Mouse (Mus musculus): ENCODE measurements around the gene Asb16. TPM values are rescaled to one million over a fixed set of nuclear protein-coding genes. Genes with fewer than 3 reads are reported as not detected.

Gene Asb16
- polyA plus RNA-seq (2016; fragmentation: Nextera tagmentation; extraction: Ambion mirVana): not detected in 2 replicates

- Histone ChIP-seq H3K4me1 (peaks cover 3% of the 10 kb centered on the region; the same call in 1 of the 2 replicates), H3K9me3 (replicated peaks) (no peaks in the 10 kb centered on the region), H3K27ac (no peak within 1 kb of the TSS), H3K9ac (no peak within 1 kb of the TSS), H3K27me3 (no peaks in the 10 kb centered on the region), H3K4me2 (replicated peaks) (no peak within 1 kb of the TSS), H3K4me3 (no peak within 1 kb of the TSS), H3K36me3 (no peaks in the 10 kb centered on the region)
- WGBS: 84% methylated on average over 12 of the region's 12 CpGs
- ATAC-seq (ENCODE audit: low FRiP score): no peak
Observed at GRCm38 (mm10) chr11:102268520-102269244, at the start of gene Asb16. Gene Asb16, plus strand, starts transcription at chr11:102268743.

DNA sequence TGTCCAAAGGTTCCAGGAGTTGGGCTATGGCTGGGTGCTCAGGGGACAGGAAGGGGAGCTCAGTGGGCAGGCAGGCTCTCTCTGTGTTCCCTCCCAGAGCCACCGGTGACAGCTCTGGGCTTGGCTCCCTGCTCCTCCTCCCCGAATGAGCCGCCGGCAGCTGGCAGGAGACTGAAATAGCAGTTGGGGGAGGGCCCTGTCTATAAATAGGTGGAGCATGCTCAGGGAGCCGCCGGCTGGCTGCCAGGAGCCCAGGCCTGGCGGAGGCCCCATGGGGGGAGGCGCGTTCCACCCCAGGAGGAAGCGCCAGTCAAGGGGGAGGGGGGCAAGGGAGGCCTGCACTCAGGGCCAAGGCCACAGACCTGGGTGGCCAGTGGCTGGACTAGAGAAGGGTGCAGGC lies 49.8 kb upstream of the Asb16 start:
- Histone ChIP-seq H3K4me2 (replicated peaks) (peak overlapping the region; percentile 40), H3K4me1 (peaks cover 73% of the 10 kb centered on the region), H3K9me3 (replicated peaks) (no peaks in the 10 kb centered on the region), H3K36me3 (peaks cover 36% of the 10 kb centered on the region), H3K4me3 (peak overlapping the region; percentile 16), H3K27me3 (no peaks in the 10 kb centered on the region), H3K9ac (peak overlapping the region; percentile 49), H3K27ac (peak overlapping the region; percentile 76)
- under 1% methylated on average over 10 of the region's 10 CpGs for WGBS
- peak; percentile 79 for ATAC-seq (ENCODE audit: low FRiP score)

DNA sequence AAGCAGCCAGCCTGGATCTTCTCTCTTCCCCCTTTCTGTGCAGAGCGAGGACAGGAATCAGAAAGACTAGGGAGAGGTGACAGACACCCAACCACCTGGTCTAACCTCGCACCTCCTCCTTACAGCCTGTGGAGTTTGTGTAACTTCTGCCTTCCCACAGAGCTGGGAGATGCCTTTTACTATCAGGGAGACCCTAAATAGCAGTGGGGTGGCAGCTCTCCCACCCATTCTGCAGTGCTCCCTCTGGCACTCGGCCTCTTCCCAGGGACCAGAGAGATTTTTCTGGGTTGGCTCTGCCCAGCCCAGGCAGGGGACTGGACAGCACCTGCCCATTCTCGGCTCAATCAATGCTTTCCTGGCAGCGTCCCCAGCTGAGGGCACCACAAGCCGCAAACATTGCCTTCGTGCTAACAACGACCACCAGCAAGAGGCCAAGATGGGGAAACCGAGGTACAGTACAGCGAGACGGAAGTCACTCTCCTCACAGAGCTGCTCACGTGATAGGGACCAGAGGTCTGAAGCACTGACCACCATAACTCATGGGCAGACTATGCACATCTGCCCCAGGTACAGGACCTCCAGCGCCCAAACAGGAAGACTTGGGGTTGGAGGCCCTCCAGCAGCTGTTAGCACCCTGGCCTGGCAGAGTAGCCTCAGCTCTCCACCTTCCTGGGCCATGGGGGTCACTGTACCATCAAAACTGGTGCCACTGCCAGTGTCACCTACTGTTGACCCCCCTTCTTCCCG lies 49.1 kb upstream of the Asb16 start:
- Histone ChIP-seq H3K4me2 (replicated peaks) (peak overlapping the region; percentile 40), H3K9ac (peak overlapping the region; percentile 49), H3K27ac (peak overlapping the region; percentile 76), H3K4me1 (peaks cover 71% of the 10 kb centered on the region), H3K4me3 (no peak overlapping the region), H3K9me3 (replicated peaks) (no peaks in the 10 kb centered on the region), H3K27me3 (no peaks in the 10 kb centered on the region), H3K36me3 (peaks cover 36% of the 10 kb centered on the region)
- no peak for ATAC-seq (ENCODE audit: low FRiP score)
- WGBS: 78% methylated on average over 14 of the region's 14 CpGs

DNA sequence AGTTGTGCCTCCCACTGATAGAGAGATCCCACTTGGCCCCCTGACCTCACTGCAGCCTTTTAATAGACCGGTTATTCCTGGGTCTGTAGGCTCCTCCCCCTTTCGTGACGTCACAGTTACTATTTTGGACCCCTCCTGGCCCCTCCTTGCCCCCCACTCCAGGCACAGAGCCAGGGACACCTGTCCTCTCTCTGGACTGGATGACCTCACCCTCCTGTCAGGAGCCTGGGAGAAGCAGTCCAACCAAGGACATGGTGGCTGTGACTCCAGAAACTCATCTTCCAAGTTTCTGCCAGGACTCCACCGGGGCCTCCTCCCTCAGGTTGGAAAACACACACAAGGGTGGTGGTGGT lies 48.6 kb upstream of the Asb16 start:
- ATAC-seq (ENCODE audit: low FRiP score): no peak
- H3K4me1 ChIP-seq: peaks cover 71% of the 10 kb centered on the region

DNA sequence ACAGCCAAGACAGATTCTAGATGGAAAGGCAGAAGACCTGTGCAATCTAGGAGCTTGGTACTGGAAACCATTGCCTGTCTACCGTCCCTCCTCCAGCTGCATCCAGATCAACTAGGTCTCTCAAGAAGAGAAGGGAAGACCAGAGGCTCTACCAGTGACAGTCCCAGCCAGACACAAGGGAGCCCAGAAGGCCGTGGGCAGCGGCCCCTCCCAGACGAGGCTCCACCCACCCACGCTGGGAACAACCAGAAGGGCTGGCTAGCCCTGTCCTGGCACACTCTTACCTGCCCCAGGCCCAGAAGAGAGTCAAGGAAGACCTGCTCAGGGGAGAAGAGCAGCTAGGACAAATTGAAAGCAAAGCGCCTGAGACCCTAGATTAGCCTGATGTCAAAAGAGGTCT lies 48.1 kb upstream of the Asb16 start:
- H3K36me3 ChIP-seq: peaks cover 36% of the 10 kb centered on the region
- H3K4me3 ChIP-seq: no peak overlapping the region
- 62% methylated on average over 6 of the region's 6 CpGs for WGBS
- H3K9ac ChIP-seq: no peak overlapping the region
- H3K4me1 ChIP-seq: peaks cover 71% of the 10 kb centered on the region
- no peak overlapping the region for H3K27ac ChIP-seq
- H3K27me3 ChIP-seq: no peaks in the 10 kb centered on the region
- no peak overlapping the region for H3K4me2 ChIP-seq (replicated peaks)
- no peaks in the 10 kb centered on the region for H3K9me3 ChIP-seq (replicated peaks)
- no peak for ATAC-seq (ENCODE audit: low FRiP score)

More for the DNA sequence above, 48.6 kb upstream of the Asb16 start:
- Histone ChIP-seq H3K9ac (no peak overlapping the region), H3K36me3 (peaks cover 36% of the 10 kb centered on the region), H3K4me2 (replicated peaks) (no peak overlapping the region), H3K27me3 (no peaks in the 10 kb centered on the region), H3K4me3 (no peak overlapping the region), H3K27ac (peak overlapping the region; percentile 76), H3K9me3 (replicated peaks) (no peaks in the 10 kb centered on the region)
- 76% methylated on average over 4 of the region's 4 CpGs for WGBS

GRCm38 (mm10) chr11:102221243-102221953 lies 47.1 kb upstream of the Asb16 start:
- Histone ChIP-seq H3K27ac (no peak overlapping the region), H3K4me1 (peaks cover 71% of the 10 kb centered on the region), H3K9me3 (replicated peaks) (no peaks in the 10 kb centered on the region), H3K4me2 (replicated peaks) (no peak overlapping the region), H3K9ac (no peak overlapping the region), H3K36me3 (peaks cover 36% of the 10 kb centered on the region), H3K4me3 (no peak overlapping the region), H3K27me3 (no peaks in the 10 kb centered on the region)
- 93% methylated on average over 8 of the region's 8 CpGs for WGBS
- ATAC-seq (ENCODE audit: low FRiP score): no peak

DNA sequence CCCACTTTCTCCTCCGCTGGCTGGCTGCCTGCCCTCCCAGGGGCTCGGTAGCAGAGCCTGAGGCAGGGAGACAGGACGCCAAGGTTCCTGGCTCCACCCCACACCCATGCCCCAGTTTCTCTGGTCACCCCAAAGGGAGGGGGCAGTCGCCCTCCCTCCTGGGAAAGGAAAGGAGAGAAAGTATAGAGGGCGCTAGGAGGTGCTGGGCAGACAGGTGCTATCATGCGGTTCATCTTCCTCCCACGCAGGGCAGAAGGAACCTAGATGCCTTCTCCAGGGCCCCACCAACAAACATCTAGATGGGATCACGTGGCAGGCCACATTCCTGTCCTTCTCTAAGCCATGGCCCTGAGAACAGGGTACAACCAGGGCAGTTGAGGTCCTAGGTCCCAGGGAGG lies 46.6 kb upstream of the Asb16 start:
- Histone ChIP-seq H3K4me2 (replicated peaks) (no peak overlapping the region), H3K27me3 (no peaks in the 10 kb centered on the region), H3K9ac (no peak overlapping the region), H3K9me3 (replicated peaks) (no peaks in the 10 kb centered on the region), H3K36me3 (peaks cover 36% of the 10 kb centered on the region), H3K4me1 (peaks cover 72% of the 10 kb centered on the region), H3K27ac (no peak overlapping the region), H3K4me3 (no peak overlapping the region)
- WGBS: 81% methylated on average over 8 of the region's 8 CpGs
- ATAC-seq (ENCODE audit: low FRiP score): no peak

- H3K4me1 ChIP-seq: peaks cover 73% of the 10 kb centered on the region
- WGBS: 43% methylated on average over 6 of the region's 6 CpGs
- 0 out of 2 replicates have a peak overlapping the region, but pooled peaks have one; percentile 39 for H3K9ac ChIP-seq
Observed at GRCm38 (mm10) chr11:102223166-102223565, 45.4 kb upstream of the Asb16 start.

DNA sequence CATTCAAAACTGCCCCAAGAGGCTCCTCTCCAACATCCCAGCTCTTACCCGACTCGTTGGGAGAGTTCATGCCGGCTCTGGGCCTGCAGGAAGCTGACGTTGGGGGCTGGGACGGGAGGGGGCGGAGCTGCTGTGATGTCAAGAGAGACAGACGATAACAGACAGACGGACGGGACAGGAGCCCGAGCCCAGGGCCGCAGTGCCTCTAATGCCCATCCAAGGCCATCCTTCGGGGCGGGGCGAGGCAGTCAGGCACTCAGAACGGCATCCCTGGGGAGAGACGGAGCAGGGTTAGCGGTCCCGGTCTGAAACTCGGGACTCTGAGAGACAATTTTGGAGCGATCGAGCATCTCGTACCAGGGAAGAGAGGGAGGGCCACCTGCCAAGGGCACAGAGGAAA lies 43.9 kb upstream of the Asb16 start:
- no peaks in the 10 kb centered on the region for H3K9me3 ChIP-seq (replicated peaks)
- H3K27me3 ChIP-seq: no peaks in the 10 kb centered on the region
- ATAC-seq (ENCODE audit: low FRiP score): no peak
- H3K4me3 ChIP-seq: peak overlapping the region; percentile 15
- peaks cover 24% of the 10 kb centered on the region for H3K36me3 ChIP-seq
- WGBS: 7% methylated on average over 22 of the region's 22 CpGs
- peak overlapping the region; percentile 43; the same call in 1 of the 2 replicates for H3K9ac ChIP-seq
- peaks cover 70% of the 10 kb centered on the region for H3K4me1 ChIP-seq
- H3K4me2 ChIP-seq (replicated peaks): peak overlapping the region; percentile 46
- H3K27ac ChIP-seq: no peak overlapping the region

More at GRCm38 (mm10) chr11:102223166-102223565, 45.4 kb upstream of the Asb16 start:
- Histone ChIP-seq H3K36me3 (peaks cover 27% of the 10 kb centered on the region), H3K9me3 (replicated peaks) (no peaks in the 10 kb centered on the region), H3K4me2 (replicated peaks) (no peak overlapping the region), H3K27ac (no peak overlapping the region), H3K27me3 (no peaks in the 10 kb centered on the region), H3K4me3 (no peak overlapping the region)
- no peak for ATAC-seq (ENCODE audit: low FRiP score)

- peak overlapping the region; percentile 46 for H3K4me2 ChIP-seq (replicated peaks)
- peaks cover 64% of the 10 kb centered on the region for H3K4me1 ChIP-seq
Observed at GRCm38 (mm10) chr11:102225221-102225620, 43.3 kb upstream of the Asb16 start.

GRCm38 (mm10) chr11:102226067-102226978 lies 42.2 kb upstream of the Asb16 start:
- Histone ChIP-seq H3K27me3 (no peaks in the 10 kb centered on the region), H3K4me3 (peak overlapping the region; percentile 94), H3K9me3 (replicated peaks) (no peaks in the 10 kb centered on the region), H3K36me3 (peaks cover 9% of the 10 kb centered on the region; the same call in 1 of the 2 replicates), H3K4me1 (peaks cover 65% of the 10 kb centered on the region), H3K27ac (peak overlapping the region; percentile 96), H3K4me2 (replicated peaks) (peak overlapping the region; percentile 88), H3K9ac (peak overlapping the region; percentile 94; the same call in 1 of the 2 replicates)
- no peak for ATAC-seq (ENCODE audit: low FRiP score)
- 59% methylated on average over 12 of the region's 12 CpGs for WGBS

More at GRCm38 (mm10) chr11:102225221-102225620, 43.3 kb upstream of the Asb16 start:
- Histone ChIP-seq H3K9ac (peak overlapping the region; percentile 43; the same call in 1 of the 2 replicates), H3K27me3 (no peaks in the 10 kb centered on the region), H3K9me3 (replicated peaks) (no peaks in the 10 kb centered on the region), H3K36me3 (peaks cover 19% of the 10 kb centered on the region), H3K27ac (no peak overlapping the region), H3K4me3 (peak overlapping the region; percentile 15; the same call in 1 of the 2 replicates)
- no peak for ATAC-seq (ENCODE audit: low FRiP score)
- 76% methylated on average over 5 of the region's 5 CpGs for WGBS
